Mouse (Mus musculus): ENCODE measurements at regions not wholly inside any gene's neighbourhood (a gene's known extent, or its start where the extent isn't known, plus 50 kb on each side); places are given as distances from the start of the nearest gene placed in this dataset.

DNA sequence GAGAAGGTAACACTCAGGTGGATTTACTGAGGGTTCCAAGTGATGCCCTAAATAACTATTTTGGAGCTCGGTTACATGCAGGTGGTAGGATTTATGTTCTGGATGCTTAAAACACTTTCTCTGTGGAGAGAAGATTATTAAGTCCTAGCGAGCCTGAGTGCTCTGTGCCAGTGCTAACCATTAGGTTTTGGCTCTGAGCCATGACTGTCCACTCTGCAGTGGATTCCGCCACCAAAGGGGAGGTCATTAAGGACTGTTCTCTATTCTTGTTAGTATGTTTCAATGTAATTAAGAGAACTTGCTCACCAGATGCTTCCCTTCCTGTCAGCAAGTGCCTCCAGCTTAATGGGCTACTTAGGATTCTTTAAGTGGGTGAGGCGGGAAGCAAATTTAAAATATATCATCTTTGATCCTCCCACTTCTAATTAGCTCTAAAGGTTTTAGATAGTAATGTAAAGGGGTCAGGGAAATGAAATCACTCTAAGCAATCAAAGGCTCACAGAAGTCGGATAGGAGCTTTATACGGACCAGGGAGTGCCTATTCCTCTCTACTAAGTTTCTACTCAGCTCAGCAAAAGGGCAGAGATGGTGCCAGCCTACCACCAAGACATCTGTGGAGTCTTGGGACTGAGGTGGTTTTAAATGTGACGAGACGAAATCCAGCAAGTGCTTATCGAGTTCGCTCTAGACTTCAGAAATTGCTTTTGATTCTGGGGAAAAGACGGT is 301.6 kb upstream of the Gm15217 start:
- TF ChIP-seq CTCF (IDR thresholded peaks at IDR 0.05; ENCODE audit: extremely low read depth, insufficient read depth, low read length) (no peak), POLR2A (IDR thresholded peaks at IDR 0.05; ENCODE audit: extremely low read depth, insufficient read depth, low read length) (no peak)

Measured in cortical plate, adult 2 months (tissue).